Mouse (Mus musculus): ENCODE results near the gene Procr. TPM values are rescaled to one million over a fixed set of nuclear protein-coding genes. Genes with fewer than 3 reads are reported as not detected.

Procr gene
- polyA plus RNA-seq, 1 experiment = 1.1 TPM

DNA sequence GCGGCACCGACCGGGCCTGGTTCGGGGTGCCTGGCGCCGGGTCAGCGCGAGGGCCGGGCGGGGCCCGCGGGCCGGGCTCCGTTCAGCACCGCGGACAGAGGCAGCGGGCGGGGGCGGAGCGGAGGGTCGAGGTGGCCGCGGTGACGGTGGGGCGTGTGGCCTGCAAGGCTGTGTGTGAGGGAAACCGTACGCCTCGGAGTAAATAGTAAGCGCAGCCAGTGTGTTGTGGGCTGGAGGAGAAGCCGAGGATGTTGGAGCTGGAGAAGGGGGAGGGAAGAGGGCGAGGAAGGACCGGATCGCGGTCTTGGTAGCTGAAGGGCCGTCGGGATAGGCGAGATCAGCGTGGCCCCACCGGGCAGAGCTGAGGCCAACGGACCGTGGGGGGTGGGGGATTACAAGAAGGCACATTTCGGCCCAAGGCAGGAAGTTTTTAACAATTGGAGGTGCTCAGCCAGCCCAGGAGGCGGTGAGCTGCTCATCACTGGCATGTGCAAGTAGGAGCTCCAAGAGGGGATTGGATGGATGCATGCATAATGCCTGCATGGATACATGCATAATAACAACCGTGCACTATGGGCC, 24.9 kb downstream of the Procr start:
- Histone ChIP-seq H3K4me1 (ENCODE audit: control insufficient read depth, insufficient read depth, low read length) (peaks cover 3% of the 10 kb centered on the region; the same call in 1 of the 2 replicates), H3K4me3 (ENCODE audit: insufficient read depth, low read length) (peak overlapping the region; percentile 78), H3K27ac (ENCODE audit: insufficient read depth, low read length) (peak overlapping the region; percentile 20; the same call in 1 of the 2 replicates)
- TF ChIP-seq CTCF (IDR thresholded peaks at IDR 0.05; ENCODE audit: extremely low read depth, insufficient read depth, low read length) (no peak), POLR2A (IDR thresholded peaks at IDR 0.05; ENCODE audit: extremely low read depth, insufficient read depth, low read length) (no peak)

DNA sequence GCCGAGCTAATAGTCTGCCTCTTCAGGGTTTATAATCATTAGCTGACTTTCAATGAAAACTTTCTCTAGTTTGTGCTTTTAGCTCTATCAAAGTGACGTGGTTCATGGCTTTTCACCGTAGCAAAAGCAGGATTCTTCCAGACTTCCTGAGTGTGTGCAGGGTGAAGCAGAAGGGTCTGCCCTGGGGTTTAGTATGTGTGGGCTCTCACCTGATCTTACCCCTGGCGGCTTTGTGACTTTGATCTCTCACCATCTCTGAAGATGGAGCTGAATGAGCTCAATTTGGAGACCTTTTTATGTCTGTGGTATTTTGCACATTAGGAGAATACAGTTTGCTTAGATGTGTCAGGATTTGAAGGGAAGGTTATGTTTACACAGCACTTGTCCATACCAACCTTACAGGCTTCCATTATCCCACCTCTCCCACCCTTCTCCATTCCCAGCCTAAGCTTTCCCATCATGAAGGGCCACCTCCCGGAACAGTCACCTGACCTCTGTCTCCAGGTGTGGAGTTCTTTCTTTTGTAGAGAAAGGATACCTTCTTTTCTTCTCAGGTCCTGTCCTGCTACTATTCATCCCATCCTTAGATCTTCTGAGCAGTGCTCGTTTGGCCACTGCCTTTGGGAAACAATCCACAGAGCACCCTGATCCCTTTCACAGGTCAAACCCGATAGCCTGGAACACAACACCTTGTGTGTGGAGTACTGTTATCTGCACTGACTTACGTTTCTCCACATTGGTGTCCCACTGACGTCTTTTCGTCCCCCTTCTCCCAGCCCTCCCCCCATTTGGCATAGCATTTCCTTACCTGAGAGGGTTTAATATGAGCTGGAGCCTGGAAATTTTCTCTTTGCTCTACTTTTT, 26.1 kb downstream of the Procr start:
- Histone ChIP-seq H3K27ac (ENCODE audit: insufficient read depth, low read length) (no peak overlapping the region), H3K4me1 (ENCODE audit: control insufficient read depth, insufficient read depth, low read length) (peaks cover 3% of the 10 kb centered on the region; the same call in 1 of the 2 replicates), H3K4me3 (ENCODE audit: insufficient read depth, low read length) (no peak overlapping the region)
- no peak for TF ChIP-seq POLR2A (IDR thresholded peaks at IDR 0.05; ENCODE audit: extremely low read depth, insufficient read depth, low read length)
- no peak for TF ChIP-seq CTCF (IDR thresholded peaks at IDR 0.05; ENCODE audit: extremely low read depth, insufficient read depth, low read length)

DNA sequence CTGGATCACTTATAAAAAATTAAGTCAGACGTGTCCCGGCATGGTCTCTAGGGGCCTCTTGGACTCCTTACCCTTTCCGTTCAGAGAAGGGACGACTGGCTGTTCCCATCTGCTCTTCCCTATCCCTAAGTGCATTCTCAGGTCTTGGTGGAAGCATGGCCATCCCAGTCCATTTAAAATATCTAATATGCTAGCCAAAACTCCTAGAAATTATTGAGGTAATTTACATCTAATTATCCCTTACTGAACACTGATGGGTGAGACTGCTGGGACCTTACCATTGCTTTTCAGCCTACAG, 26.7 kb downstream of the Procr start:
- peaks cover 3% of the 10 kb centered on the region; the same call in 1 of the 2 replicates for H3K4me1 ChIP-seq (ENCODE audit: control insufficient read depth, insufficient read depth, low read length)
- no peak overlapping the region for H3K27ac ChIP-seq (ENCODE audit: insufficient read depth, low read length)
- TF ChIP-seq CTCF (IDR thresholded peaks at IDR 0.05; ENCODE audit: extremely low read depth, insufficient read depth, low read length) = no peak
- no peak for TF ChIP-seq POLR2A (IDR thresholded peaks at IDR 0.05; ENCODE audit: extremely low read depth, insufficient read depth, low read length)
- no peak overlapping the region for H3K4me3 ChIP-seq (ENCODE audit: insufficient read depth, low read length)

DNA sequence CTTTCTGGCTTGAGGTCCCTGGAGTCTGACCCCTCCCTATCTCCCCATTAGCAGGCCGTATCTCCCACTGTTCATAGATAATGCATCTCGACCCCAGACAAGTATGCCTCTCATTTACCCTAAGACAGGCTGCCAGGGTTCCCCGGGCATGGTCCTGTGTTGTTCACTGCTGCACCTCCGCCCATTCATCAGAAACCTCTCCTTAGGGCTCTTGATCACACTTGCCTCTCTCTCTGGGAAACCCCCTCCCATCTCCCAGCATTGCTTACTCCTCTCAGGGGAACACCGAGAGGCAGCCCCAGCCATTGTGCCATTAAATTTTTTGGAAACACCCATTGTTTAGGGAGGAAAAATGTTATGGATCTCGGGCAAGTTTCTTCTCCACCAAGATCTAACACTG, 27.1 kb downstream of the Procr start:
- H3K27ac ChIP-seq (ENCODE audit: insufficient read depth, low read length) = no peak overlapping the region
- TF ChIP-seq CTCF (IDR thresholded peaks at IDR 0.05; ENCODE audit: extremely low read depth, insufficient read depth, low read length) = no peak
- no peak for TF ChIP-seq POLR2A (IDR thresholded peaks at IDR 0.05; ENCODE audit: extremely low read depth, insufficient read depth, low read length)
- H3K4me3 ChIP-seq (ENCODE audit: insufficient read depth, low read length) = no peak overlapping the region
- H3K4me1 ChIP-seq (ENCODE audit: control insufficient read depth, insufficient read depth, low read length) = peaks cover 3% of the 10 kb centered on the region; the same call in 1 of the 2 replicates

DNA sequence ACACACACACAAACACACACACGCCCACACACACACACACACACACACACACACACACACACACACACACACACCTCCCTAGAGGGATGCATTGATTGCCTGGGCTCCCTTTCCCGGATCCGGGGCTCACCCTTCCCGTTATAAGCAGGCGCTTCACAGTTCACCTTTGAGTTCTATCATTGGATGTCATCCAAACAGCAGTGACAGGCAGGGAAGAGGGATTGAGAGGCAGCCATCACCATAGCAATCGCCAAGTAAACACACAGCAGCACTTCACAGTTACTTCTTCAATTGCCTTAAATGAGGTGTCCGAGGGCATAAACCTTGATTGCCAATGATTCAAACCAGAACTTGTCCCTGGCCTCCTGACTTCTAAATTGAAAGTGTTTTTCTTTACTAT, 28.1 kb downstream of the Procr start:
- Histone ChIP-seq H3K4me1 (ENCODE audit: control insufficient read depth, insufficient read depth, low read length) (peaks cover 3% of the 10 kb centered on the region; the same call in 1 of the 2 replicates), H3K27ac (ENCODE audit: insufficient read depth, low read length) (no peak overlapping the region), H3K4me3 (ENCODE audit: insufficient read depth, low read length) (no peak overlapping the region)
- TF ChIP-seq POLR2A (IDR thresholded peaks at IDR 0.05; ENCODE audit: extremely low read depth, insufficient read depth, low read length) (no peak), CTCF (IDR thresholded peaks at IDR 0.05; ENCODE audit: extremely low read depth, insufficient read depth, low read length) (no peak)

DNA sequence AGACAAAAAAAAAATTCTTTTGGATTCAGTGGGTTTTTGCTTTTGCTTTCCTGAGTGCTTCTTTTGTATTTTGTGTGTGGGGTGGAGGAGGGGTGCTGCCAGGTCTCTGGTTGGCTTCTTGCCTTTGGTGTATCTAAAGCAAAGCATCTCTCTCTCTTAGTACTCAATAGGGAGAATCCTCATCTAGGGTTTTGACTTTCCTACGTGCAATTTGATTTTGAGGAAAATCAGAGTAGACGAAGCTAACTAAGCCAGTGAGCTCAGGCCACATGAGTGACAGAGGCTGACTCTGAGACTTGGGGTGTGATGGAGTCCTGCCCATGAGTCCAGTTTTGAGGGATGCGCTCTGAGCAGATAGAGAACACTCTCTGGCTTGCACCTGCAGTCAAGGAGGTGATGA, 28.6 kb downstream of the Procr start:
- H3K27ac ChIP-seq (ENCODE audit: insufficient read depth, low read length) = no peak overlapping the region
- TF ChIP-seq CTCF (IDR thresholded peaks at IDR 0.05; ENCODE audit: extremely low read depth, insufficient read depth, low read length) = no peak
- no peak overlapping the region for H3K4me3 ChIP-seq (ENCODE audit: insufficient read depth, low read length)
- peaks cover 3% of the 10 kb centered on the region; the same call in 1 of the 2 replicates for H3K4me1 ChIP-seq (ENCODE audit: control insufficient read depth, insufficient read depth, low read length)

DNA sequence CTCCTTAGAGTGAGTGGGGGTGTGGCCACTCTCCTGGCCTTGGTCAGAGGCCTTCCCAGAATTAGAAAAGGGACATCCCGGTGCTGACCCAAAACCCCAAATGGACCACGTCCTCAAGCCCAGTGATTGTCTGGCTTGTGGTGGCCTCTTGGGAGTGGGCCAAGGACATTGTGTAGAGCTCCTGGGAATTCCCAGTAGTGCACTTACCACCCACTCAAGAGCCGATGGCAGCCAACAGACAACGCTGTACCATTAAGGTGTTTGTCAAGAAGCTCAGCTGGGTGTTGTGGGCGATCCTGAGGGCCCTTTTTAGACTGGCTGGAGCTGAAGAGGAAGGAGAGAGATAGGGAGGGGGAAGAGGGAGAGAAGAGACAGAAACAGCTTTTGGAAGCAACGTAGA, 33.6 kb downstream of the Procr start:
- Histone ChIP-seq H3K27ac (ENCODE audit: insufficient read depth, low read length) (no peak overlapping the region), H3K4me1 (ENCODE audit: control insufficient read depth, insufficient read depth, low read length) (peaks cover 5% of the 10 kb centered on the region), H3K4me3 (ENCODE audit: insufficient read depth, low read length) (no peak overlapping the region)
- TF ChIP-seq POLR2A (IDR thresholded peaks at IDR 0.05; ENCODE audit: extremely low read depth, insufficient read depth, low read length) = no peak
- no peak for TF ChIP-seq CTCF (IDR thresholded peaks at IDR 0.05; ENCODE audit: extremely low read depth, insufficient read depth, low read length)

DNA sequence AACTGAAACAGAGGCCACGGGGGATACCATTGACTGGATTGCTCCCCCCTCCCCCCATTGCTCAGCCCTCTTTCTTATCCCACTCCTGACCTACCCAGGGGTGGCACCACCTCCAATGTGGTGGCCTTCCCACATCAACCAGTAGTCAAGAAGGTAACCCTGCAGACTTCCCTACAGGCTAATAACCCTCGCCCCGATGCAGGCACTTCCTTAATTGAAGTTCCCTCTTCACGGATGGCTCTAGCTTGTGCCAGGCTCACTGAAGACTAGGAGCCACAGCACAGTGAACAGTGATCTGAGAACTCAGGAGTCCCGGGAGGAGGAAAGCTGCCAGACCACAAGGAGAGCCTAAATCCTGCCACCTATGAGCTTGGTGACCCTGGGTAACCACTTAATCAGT, 36.0 kb downstream of the Procr start:
- H3K4me3 ChIP-seq (ENCODE audit: insufficient read depth, low read length) = no peak overlapping the region
- H3K4me1 ChIP-seq (ENCODE audit: control insufficient read depth, insufficient read depth, low read length) = peaks cover 5% of the 10 kb centered on the region
- no peak overlapping the region for H3K27ac ChIP-seq (ENCODE audit: insufficient read depth, low read length)
- TF ChIP-seq CTCF (IDR thresholded peaks at IDR 0.05; ENCODE audit: extremely low read depth, insufficient read depth, low read length) = no peak
- TF ChIP-seq POLR2A (IDR thresholded peaks at IDR 0.05; ENCODE audit: extremely low read depth, insufficient read depth, low read length) = no peak

DNA sequence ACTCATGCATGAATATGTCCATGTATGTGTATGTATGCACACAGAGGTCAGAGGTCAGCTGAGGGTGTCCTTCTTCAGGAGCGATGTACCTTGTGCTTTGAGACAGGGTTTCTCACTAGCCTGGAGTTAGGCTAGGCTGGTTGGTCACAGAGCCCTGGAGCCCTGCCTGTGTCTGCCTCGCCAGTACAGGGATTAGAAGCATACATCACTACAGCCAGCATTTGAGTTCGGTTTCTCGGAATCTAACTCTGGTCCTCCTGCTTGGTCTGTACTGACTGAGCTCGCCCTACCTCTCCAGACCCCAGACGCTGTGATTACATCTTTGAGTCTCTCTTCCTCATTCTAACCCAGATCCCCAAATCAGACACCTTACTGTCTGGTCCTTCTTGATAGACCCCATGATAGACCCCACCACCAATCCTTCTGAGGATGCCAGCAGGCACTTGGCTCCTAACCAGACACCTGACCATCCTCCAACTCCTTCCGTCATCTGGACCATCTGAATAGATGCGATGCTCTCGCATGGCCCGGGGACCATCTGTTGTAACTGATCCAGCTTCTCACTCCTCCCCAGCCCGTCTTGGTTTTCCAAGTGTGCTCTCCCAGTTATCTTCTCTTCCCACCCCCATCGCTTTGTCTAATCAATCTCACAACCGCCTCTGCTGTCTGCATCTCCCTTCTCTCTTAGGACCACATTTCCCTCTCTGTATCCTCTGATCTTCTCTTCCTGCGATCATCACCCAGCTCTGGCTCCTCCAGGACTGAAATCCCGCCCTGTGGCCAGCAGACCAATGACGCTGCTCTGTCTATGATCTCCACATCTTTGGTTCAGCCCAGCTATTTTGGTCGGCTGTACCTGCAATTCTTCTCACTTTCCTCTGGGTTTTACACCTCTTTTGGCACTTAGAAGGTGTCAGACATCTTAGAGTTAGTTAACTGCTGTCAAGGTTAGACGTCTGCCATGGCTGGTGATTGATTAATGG, 37.3 kb downstream of the Procr start:
- H3K4me3 ChIP-seq (ENCODE audit: insufficient read depth, low read length) = no peak overlapping the region
- no peak for TF ChIP-seq CTCF (IDR thresholded peaks at IDR 0.05; ENCODE audit: extremely low read depth, insufficient read depth, low read length)
- no peak for TF ChIP-seq POLR2A (IDR thresholded peaks at IDR 0.05; ENCODE audit: extremely low read depth, insufficient read depth, low read length)
- H3K27ac ChIP-seq (ENCODE audit: insufficient read depth, low read length) = no peak overlapping the region
- peaks cover 5% of the 10 kb centered on the region for H3K4me1 ChIP-seq (ENCODE audit: control insufficient read depth, insufficient read depth, low read length)

All from cortical plate, adult 2 months (tissue).